Mouse (Mus musculus) inflammation-experienced regulatory T-cells, adult 6 months (primary cell): Measurements from ENCODE around the gene Pnpla8. TPM values are rescaled to one million over a fixed set of nuclear protein-coding genes. Genes with fewer than 3 reads are reported as not detected.
"Not testable (repeated sequence)": the region's sequence is repeated elsewhere in the genome, so short reads cannot be mapped to it uniquely, and the experiment has no call there.

ENCODE experiments used
- ATAC-seq: one replicate; pipeline ENCODE4 v1.8.0; 2017
- polyA plus RNA-seq, 3 experiments: library from polyadenylated mRNA; unstranded; fragments of 100-300 nt; shearing (Covaris generic); gene quantifications; one replicate each; pipeline ENCODE4 v1.2.1; 2017

Pnpla8 gene
- polyA plus RNA-seq, 3 experiments from 2014 or later, result 21.3 to 26.0 (median 23.1) TPM

GRCm38 (mm10) chr12:44274125-44274835 is 53.1 kb downstream of the Pnpla8 start:
- no peak for ATAC-seq

- ATAC-seq, result not testable (repeated sequence)
Measured at GRCm38 (mm10) chr12:44280147-44280546, 59.0 kb downstream of the Pnpla8 start.

GRCm38 (mm10) chr12:44281534-44281933 is 60.4 kb downstream of the Pnpla8 start:
- no peak for ATAC-seq

- ATAC-seq, result no peak
Measured at GRCm38 (mm10) chr12:44283378-44283777, 62.2 kb downstream of the Pnpla8 start.

GRCm38 (mm10) chr12:44286992-44287391 is 65.8 kb downstream of the Pnpla8 start:
- ATAC-seq, result no peak

GRCm38 (mm10) chr12:44292281-44292680 is 71.1 kb downstream of the Pnpla8 start:
- peak; percentile 90 for ATAC-seq

GRCm38 (mm10) chr12:44300793-44301192 is 79.6 kb downstream of the Pnpla8 start:
- no peak for ATAC-seq

GRCm38 (mm10) chr12:44304012-44304411 is 82.8 kb downstream of the Pnpla8 start:
- no peak for ATAC-seq

- no peak for ATAC-seq
Measured at GRCm38 (mm10) chr12:44304869-44305268, 83.7 kb downstream of the Pnpla8 start.

- ATAC-seq, result no peak
Measured at GRCm38 (mm10) chr12:44308221-44308620, 87.1 kb downstream of the Pnpla8 start.

- ATAC-seq, result no peak
Measured at GRCm38 (mm10) chr12:44315212-44315611, 94.0 kb downstream of the Pnpla8 start.

- no peak for ATAC-seq
Measured at GRCm38 (mm10) chr12:44325091-44325490, 103.9 kb downstream of the Pnpla8 start.

GRCm38 (mm10) chr12:44327452-44327851 is 106.3 kb downstream of the Pnpla8 start:
- ATAC-seq, result no peak

- no peak for ATAC-seq
Measured at GRCm38 (mm10) chr12:44328381-44329315, 107.5 kb downstream of the Pnpla8 start, which contains the start of gene Nrcam. Gene Nrcam (plus strand): TSS chr12:44328885.

GRCm38 (mm10) chr12:44329316-44330215 is 108.4 kb downstream of the Pnpla8 start:
- ATAC-seq, result no peak

- ATAC-seq, result no peak
Measured at GRCm38 (mm10) chr12:44330216-44330719, 109.1 kb downstream of the Pnpla8 start.

GRCm38 (mm10) chr12:44337136-44337640 is 116.0 kb downstream of the Pnpla8 start:
- ATAC-seq, result no peak

- ATAC-seq, result no peak
Measured at GRCm38 (mm10) chr12:44338195-44338622, 117.0 kb downstream of the Pnpla8 start.

- no peak for ATAC-seq
Measured at GRCm38 (mm10) chr12:44344075-44344474, 122.9 kb downstream of the Pnpla8 start.

GRCm38 (mm10) chr12:44345251-44345650 is 124.1 kb downstream of the Pnpla8 start:
- ATAC-seq, result no peak

- ATAC-seq, result no peak
Measured at GRCm38 (mm10) chr12:44346143-44346542, 125.0 kb downstream of the Pnpla8 start.

- no peak for ATAC-seq
Measured at GRCm38 (mm10) chr12:44355116-44355515, 133.9 kb downstream of the Pnpla8 start.
